Mouse (Mus musculus): ENCODE data around the gene Slc43a2. TPM values are rescaled to one million over a fixed set of nuclear protein-coding genes. Genes with fewer than 3 reads are reported as not detected.

The Slc43a2 gene
- polyA plus RNA-seq, 1 experiment from 2014 or later = 16.6 TPM

DNA sequence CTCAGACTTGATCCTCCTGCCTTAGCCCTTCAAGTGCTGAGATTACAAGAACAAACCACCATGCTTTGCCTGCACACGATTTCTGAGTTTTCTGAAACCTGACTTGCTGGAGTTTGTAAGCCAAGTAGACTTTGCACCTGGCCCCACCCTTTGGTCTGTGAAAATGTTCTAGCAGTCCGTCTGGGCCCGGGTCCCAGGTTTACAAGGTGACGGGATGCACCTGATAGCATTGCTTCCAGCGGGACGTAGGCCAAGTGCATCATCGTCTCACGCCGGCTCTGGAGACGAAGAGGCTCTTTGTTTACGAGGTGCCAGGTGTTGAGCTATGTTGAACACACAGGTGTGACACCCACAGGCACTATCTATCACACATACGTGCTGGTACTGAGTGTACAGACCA is 37.5 kb downstream of the Slc43a2 start:
- H3K4me1 ChIP-seq (replicated peaks; ENCODE audit: insufficient read depth, low read length) = peaks cover 13% of the 10 kb centered on the region
- ATAC-seq (replicated peaks; ENCODE audit: low FRiP score, low read depth) (no peak), DNase-seq (ENCODE audit: low spot score) (no peak)
- H3K27me3 ChIP-seq (ENCODE audit: insufficient read depth, low read length) = no peaks in the 10 kb centered on the region
- no peak overlapping the region for H3K9ac ChIP-seq (ENCODE audit: low read depth, low read length)
- H3K27ac ChIP-seq = no peak overlapping the region
- WGBS = 88% methylated on average over 12 of the region's 12 CpGs
- H3K4me3 ChIP-seq (replicated peaks; ENCODE audit: low read depth, low read length) = no peak overlapping the region
- H3K9me3 ChIP-seq (replicated peaks; ENCODE audit: low read length) = no peaks in the 10 kb centered on the region
- TF ChIP-seq CTCF (IDR thresholded peaks at IDR 0.05; ENCODE audit: low read depth) = no peak
- H3K36me3 ChIP-seq (ENCODE audit: insufficient read depth, low read length) = 0 out of 2 replicates have a peak, but pooled peaks cover 3% of the 10 kb centered on the region
- H3K4me2 ChIP-seq (ENCODE audit: low read length) = no peak overlapping the region

DNA sequence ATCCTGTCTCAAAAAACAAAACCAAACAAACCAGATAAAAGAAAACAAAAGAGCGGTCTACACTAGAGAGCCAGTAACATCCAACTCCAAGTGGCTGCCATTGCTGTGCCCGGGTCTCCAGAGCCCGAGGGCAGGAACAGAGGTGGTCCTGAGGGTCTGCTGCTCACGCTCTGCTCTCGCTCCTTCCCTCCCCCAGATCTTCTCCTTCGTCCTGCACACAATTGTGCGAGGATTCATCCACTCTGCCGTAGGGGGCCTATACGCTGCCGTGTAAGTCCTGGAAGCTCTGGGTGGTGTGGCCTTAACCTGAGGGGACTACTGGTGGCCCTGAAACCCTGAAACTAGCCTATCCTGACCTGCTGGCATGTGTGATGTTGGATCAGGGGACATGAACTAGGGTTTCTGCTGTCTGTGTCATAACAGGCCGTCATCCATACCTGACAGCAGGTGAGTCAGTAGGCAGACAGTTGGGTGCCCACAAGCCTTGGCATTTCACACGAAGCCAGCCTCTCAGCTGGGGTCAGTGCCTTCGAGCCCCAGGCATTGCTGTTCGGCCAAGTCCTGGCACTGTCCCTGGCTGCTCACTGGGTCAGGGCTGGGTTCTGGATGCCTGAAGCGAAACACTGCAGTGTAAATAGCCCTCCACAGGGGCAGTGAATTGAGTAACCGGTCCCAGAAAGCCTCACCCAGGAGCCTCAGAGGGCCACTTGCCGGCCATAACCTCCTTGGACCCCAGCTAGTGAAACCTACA is 39.1 kb downstream of the Slc43a2 start:
- peaks cover 13% of the 10 kb centered on the region for H3K4me1 ChIP-seq (replicated peaks; ENCODE audit: insufficient read depth, low read length)
- H3K4me3 ChIP-seq (replicated peaks; ENCODE audit: low read depth, low read length) = no peak overlapping the region
- H3K4me2 ChIP-seq (ENCODE audit: low read length) = no peak overlapping the region
- H3K36me3 ChIP-seq (ENCODE audit: insufficient read depth, low read length) = 0 out of 2 replicates have a peak, but pooled peaks cover 3% of the 10 kb centered on the region
- H3K27me3 ChIP-seq (ENCODE audit: insufficient read depth, low read length) = no peaks in the 10 kb centered on the region
- no peak for TF ChIP-seq CTCF (IDR thresholded peaks at IDR 0.05; ENCODE audit: low read depth)
- H3K27ac ChIP-seq = no peak overlapping the region
- H3K9me3 ChIP-seq (replicated peaks; ENCODE audit: low read length) = no peaks in the 10 kb centered on the region
- no peak for DNase-seq (ENCODE audit: low spot score)
- H3K9ac ChIP-seq (ENCODE audit: low read depth, low read length) = no peak overlapping the region
- no peak for ATAC-seq (replicated peaks; ENCODE audit: low FRiP score, low read depth)
- 82% methylated on average over 17 of the region's 17 CpGs for WGBS

DNA sequence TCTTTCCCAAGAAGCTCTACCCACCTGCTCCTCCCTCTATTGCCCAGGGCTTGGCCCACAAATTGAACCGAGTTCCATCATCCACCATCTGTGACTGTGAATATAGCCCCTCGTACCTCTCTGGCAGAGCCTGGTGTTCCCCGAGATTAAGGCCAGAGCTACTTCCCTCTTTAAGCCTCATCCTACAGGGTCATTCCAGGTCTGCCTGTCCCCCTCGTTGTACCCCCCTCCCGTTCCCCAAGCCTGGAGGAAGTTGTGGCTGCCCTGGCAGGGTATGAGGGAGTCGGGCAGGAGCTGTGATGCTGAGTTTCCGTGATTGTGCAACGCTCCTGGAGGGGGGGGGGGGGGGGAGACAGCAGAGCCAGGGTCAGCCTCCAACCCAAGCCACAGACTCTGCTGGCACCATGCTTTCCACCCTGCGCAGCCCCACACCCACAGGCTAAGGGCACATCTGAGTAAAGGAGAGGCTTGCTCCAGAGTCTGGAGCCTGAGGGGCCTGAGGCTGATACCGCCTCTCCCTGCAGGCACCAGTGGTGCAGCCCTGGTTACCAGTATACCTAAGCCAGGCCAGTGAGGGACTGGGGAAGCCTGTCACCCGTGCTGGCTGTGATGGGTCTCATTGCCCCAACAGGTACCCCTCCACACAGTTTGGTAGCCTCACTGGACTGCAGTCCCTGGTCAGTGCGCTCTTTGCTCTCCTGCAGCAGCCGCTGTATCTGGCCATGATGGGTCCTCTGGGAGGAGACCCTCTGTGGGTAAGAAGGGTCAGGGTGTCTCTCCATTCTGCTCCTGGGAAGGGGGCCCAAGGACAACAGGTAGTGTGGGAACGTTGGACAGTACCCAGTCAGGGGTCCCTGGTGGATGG is 39.9 kb downstream of the Slc43a2 start:
- no peak for TF ChIP-seq CTCF (IDR thresholded peaks at IDR 0.05; ENCODE audit: low read depth)
- 58% methylated on average over 14 of the region's 14 CpGs for WGBS
- Histone ChIP-seq H3K27ac (no peak overlapping the region), H3K9ac (ENCODE audit: low read depth, low read length) (no peak overlapping the region), H3K4me1 (replicated peaks; ENCODE audit: insufficient read depth, low read length) (peaks cover 13% of the 10 kb centered on the region), H3K36me3 (ENCODE audit: insufficient read depth, low read length) (0 out of 2 replicates have a peak, but pooled peaks cover 3% of the 10 kb centered on the region), H3K4me3 (replicated peaks; ENCODE audit: low read depth, low read length) (no peak overlapping the region), H3K9me3 (replicated peaks; ENCODE audit: low read length) (no peaks in the 10 kb centered on the region), H3K27me3 (ENCODE audit: insufficient read depth, low read length) (no peaks in the 10 kb centered on the region), H3K4me2 (ENCODE audit: low read length) (no peak overlapping the region)
- ATAC-seq (replicated peaks; ENCODE audit: low FRiP score, low read depth) (no peak), DNase-seq (ENCODE audit: low spot score) (no peak)

DNA sequence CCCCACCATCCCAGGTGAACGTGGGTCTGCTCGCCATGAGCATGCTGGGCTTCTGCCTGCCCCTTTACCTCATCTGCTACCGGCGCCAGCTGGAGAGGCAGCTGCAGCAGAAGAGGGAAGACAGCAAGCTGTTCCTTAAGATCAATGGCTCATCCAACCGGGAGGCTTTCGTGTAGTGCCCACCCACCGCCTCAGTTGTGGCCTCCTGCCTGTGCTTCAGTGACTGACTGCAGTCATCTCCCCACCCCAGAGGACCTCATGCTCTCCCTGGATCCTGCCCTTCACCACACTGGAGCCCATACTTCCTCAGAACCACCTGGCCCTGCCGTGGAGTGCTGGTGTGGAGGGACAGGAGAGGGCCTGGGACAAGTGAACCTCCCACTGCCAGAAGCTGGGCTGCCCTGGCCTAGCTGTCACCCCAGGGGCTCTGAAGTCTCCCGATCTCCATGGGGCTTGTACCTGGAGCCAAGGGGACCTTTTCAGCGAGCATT is 40.9 kb downstream of the Slc43a2 start:
- DNase-seq (ENCODE audit: low spot score) (no peak), ATAC-seq (replicated peaks; ENCODE audit: low FRiP score, low read depth) (no peak)
- no peak overlapping the region for H3K27ac ChIP-seq
- H3K4me2 ChIP-seq (ENCODE audit: low read length) = no peak overlapping the region
- no peak for TF ChIP-seq CTCF (IDR thresholded peaks at IDR 0.05; ENCODE audit: low read depth)
- peaks cover 9% of the 10 kb centered on the region for H3K4me1 ChIP-seq (replicated peaks; ENCODE audit: insufficient read depth, low read length)
- H3K9me3 ChIP-seq (replicated peaks; ENCODE audit: low read length) = no peaks in the 10 kb centered on the region
- 0 out of 2 replicates have a peak overlapping the region, but pooled peaks have one; percentile 1 for H3K9ac ChIP-seq (ENCODE audit: low read depth, low read length)
- no peak overlapping the region for H3K4me3 ChIP-seq (replicated peaks; ENCODE audit: low read depth, low read length)
- 22% methylated on average over 10 of the region's 10 CpGs for WGBS
- H3K36me3 ChIP-seq (ENCODE audit: insufficient read depth, low read length) = 0 out of 2 replicates have a peak, but pooled peaks cover 3% of the 10 kb centered on the region
- no peaks in the 10 kb centered on the region for H3K27me3 ChIP-seq (ENCODE audit: insufficient read depth, low read length)

DNA sequence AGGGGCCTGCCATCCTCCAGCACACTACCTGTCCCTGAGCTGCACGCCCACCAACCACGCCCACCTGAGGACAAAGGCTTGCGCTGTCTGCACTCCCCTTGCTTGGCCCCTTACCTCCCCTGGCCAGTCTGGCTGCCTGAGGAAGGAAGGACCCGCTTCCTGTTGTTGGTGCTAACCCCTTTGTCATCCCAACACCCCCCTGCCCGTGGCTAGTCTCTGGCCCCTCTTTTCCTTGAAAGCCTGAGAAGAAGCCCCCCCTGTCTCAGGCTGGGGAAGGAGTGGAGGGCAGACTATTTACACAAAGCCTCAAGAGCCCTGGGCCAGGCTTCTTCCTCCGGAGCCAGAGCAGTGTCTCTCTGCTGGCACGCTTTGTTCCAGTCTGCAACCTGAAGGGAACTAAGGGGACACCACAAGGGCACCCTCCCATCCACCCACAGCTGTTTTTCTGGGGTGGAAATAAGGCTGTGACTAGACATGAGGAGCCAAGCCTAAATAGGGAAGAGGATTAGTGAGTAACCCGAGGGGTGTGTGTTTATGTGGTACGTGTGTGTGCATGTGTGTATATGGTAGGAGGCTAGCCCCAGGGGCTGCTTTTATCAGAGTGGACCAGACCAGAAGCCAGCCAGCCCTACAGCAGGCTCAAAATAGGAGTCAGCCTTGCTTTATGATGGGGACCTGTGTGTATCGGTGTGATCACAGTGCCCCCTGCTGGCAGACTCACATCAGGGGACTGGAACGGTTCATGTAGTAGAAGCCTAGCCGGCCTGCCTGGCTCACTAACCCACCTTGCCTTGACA is 41.6 kb downstream of the Slc43a2 start:
- H3K36me3 ChIP-seq (ENCODE audit: insufficient read depth, low read length) = 0 out of 2 replicates have a peak, but pooled peaks cover 3% of the 10 kb centered on the region
- 0 out of 2 replicates have a peak overlapping the region, but pooled peaks have one; percentile 1 for H3K9ac ChIP-seq (ENCODE audit: low read depth, low read length)
- WGBS = 8% methylated on average over 12 of the region's 12 CpGs
- H3K27ac ChIP-seq = 0 out of 2 replicates have a peak overlapping the region, but pooled peaks have one; percentile 31
- H3K9me3 ChIP-seq (replicated peaks; ENCODE audit: low read length) = no peaks in the 10 kb centered on the region
- no peaks in the 10 kb centered on the region for H3K27me3 ChIP-seq (ENCODE audit: insufficient read depth, low read length)
- no peak overlapping the region for H3K4me3 ChIP-seq (replicated peaks; ENCODE audit: low read depth, low read length)
- ATAC-seq (replicated peaks; ENCODE audit: low FRiP score, low read depth) (peak; percentile 87), DNase-seq (ENCODE audit: low spot score) (peak; percentile 96)
- H3K4me2 ChIP-seq (ENCODE audit: low read length) = no peak overlapping the region
- peaks cover 7% of the 10 kb centered on the region for H3K4me1 ChIP-seq (replicated peaks; ENCODE audit: insufficient read depth, low read length)
- TF ChIP-seq CTCF (IDR thresholded peaks at IDR 0.05; ENCODE audit: low read depth) = peak; percentile 97

Data from kidney, postnatal 0 days (tissue).